Mouse (Mus musculus) small intestine, adult 2 months (tissue): ENCODE measurements around the gene Gm10518.

Experiments
- CTCF ChIP-seq: fragments of 200-500 bp; IDR thresholded peaks from 2 replicates; pipeline ENCODE4 v1.5.1; 2012; ENCODE audit warnings: low read depth, mild to moderate bottlenecking, control low read depth, inconsistent platforms, low read length, moderate library complexity, mixed read lengths; ENCODE audit not compliant: insufficient replicate concordance, insufficient read length; ENCODE audit errors: extremely low read depth
- POLR2A ChIP-seq: fragments of 200-500 bp; IDR thresholded peaks from 2 replicates; pipeline ENCODE4 v1.6.1; 2012; ENCODE audit warnings: low read depth, mild to moderate bottlenecking, control low read depth, inconsistent platforms, low read length, moderate library complexity

- TF ChIP-seq POLR2A = no peak
- no peak for TF ChIP-seq CTCF
Observed at GRCm38 (mm10) chr1:179835753-179836425, 32.7 kb downstream of the Gm10518 start.
